Mouse (Mus musculus) CH12.LX (cell line): ENCODE data around the gene BC049715.

Source experiments
- E2F4 ChIP-seq: IDR thresholded peaks from 2 replicates; pipeline ENCODE4 v1.6.1; 2011; ENCODE audit warnings: low read depth, low read length, improper control_type of control experiment; ENCODE audit not compliant: insufficient replicate concordance
- MYC ChIP-seq: IDR thresholded peaks from 2 replicates; pipeline ENCODE4 v1.6.1; 2011; ENCODE audit warnings: low read depth, mild to moderate bottlenecking, improper control_type of control experiment, low read length
- POLR2A ChIP-seq: IDR thresholded peaks from 2 replicates; pipeline ENCODE4 v1.6.1; 2011; ENCODE audit warnings: low read depth, mild to moderate bottlenecking, improper control_type of control experiment, low read length
- POLR2AphosphoS2 ChIP-seq: IDR thresholded peaks from 2 replicates; pipeline ENCODE4 v1.6.1; 2011; ENCODE audit warnings: low read depth, low read length, improper control_type of control experiment
- USF1 ChIP-seq: IDR thresholded peaks from 2 replicates; pipeline ENCODE4 v1.6.1; 2014; ENCODE audit warnings: low read depth, mild to moderate bottlenecking, inconsistent platforms, low read length, improper control_type of control experiment
- ZMIZ1 ChIP-seq: IDR thresholded peaks from 2 replicates; pipeline ENCODE4 v1.6.1; 2012; ENCODE audit warnings: low read depth, mild to moderate bottlenecking, inconsistent platforms, low read length, improper control_type of control experiment

GRCm38 (mm10) chr6:136868921-136869320, 41.5 kb downstream of the BC049715 start:
- TF ChIP-seq ZMIZ1: no peak
- TF ChIP-seq MYC: no peak
- TF ChIP-seq USF1: no peak
- TF ChIP-seq E2F4: no peak
- TF ChIP-seq POLR2A: no peak
- TF ChIP-seq POLR2AphosphoS2: no peak
